Mouse (Mus musculus) left cerebral cortex, adult 6 months (tissue): ENCODE data around the gene Ifit1. TPM values are rescaled to one million over a fixed set of nuclear protein-coding genes. Genes with fewer than 3 reads are reported as not detected.

Experiments
- long read RNA-seq, 2 experiments: library from polyadenylated mRNA; unstranded; transcript quantifications; one replicate each; pipeline ENCODE4 v2.0.0; 2019 to 2020
- polyA plus RNA-seq: library from polyadenylated mRNA; unstranded; fragments of <200 nt; fragmentation: Nextera tagmentation; gene quantifications from 2 replicates; pipeline ENCODE4 v1.2.3, GENCODE M21; 2021

The Ifit1 gene
- polyA plus RNA-seq: 2.2 and 3.4 TPM in 2 replicates
- long read RNA-seq, experiment 1, transcript Ifit1-201 (2 exons, 2,656 nt): major isoform, 12 of 16 reads
- long read RNA-seq, experiment 1, partial matches to known transcripts: 3 of 16 reads
- long read RNA-seq, experiment 1, other reads (novel, unspliced or antisense): 1 of 16 reads
- long read RNA-seq, experiment 2, transcript Ifit1-201 (2 exons, 2,656 nt): major isoform, 10 of 10 reads
- long read RNA-seq, experiment 2, partial matches to known transcripts: 0 of 10 reads
- long read RNA-seq, experiment 2, other reads (novel, unspliced or antisense): 0 of 10 reads

DNA sequence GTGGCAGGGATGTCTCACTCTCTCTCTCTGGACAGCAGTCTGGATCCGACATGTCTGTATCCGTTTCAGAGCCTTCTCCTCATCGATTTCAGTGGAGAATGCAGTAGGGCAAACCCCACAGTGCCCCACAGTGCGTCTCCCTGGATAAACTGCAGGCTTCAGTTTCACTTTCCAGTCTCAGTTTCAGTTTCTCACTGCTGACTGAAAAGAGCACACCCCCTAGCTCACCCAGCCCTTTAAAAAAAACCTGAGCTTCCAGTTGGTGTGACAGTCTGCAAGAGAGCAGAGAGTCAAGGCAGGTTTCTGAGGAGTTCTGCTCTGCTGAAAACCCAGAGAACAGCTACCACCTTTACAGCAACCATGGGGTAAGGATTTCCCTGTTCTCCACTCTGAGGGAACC lies at the start of gene Ifit1, which contains the start of gene Ifit1bl2:
Gene Ifit1 (plus strand): TSS at position 249 of the 400 bp plus-strand sequence.
Gene Ifit1bl2 (minus strand): TSS at position 121 of the 400 bp plus-strand sequence.

DNA sequence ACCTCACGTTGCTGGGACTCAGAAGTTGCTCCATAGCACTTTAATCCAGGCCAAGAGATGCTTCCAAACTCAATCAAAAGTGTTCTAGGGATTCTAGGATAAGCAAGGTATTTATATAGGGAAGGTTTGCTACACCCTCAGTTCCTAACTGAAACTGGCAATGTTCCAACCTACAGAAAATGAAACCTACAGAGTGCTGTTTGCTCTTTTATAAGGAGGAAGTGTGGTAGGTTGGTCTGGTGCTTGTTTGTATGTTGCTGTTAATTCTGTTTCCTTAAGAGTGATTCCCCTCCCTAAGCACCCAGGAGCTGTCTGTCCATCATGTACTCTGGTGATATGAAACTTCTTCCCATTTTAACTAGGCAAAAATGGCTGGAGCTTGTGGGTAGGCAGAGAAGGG lies 38.8 kb upstream of the Ifit1 start, which contains the start of gene Ifit1bl1:
Gene Ifit1bl1 (minus strand): TSS at position 69 of the 400 bp plus-strand sequence.

DNA sequence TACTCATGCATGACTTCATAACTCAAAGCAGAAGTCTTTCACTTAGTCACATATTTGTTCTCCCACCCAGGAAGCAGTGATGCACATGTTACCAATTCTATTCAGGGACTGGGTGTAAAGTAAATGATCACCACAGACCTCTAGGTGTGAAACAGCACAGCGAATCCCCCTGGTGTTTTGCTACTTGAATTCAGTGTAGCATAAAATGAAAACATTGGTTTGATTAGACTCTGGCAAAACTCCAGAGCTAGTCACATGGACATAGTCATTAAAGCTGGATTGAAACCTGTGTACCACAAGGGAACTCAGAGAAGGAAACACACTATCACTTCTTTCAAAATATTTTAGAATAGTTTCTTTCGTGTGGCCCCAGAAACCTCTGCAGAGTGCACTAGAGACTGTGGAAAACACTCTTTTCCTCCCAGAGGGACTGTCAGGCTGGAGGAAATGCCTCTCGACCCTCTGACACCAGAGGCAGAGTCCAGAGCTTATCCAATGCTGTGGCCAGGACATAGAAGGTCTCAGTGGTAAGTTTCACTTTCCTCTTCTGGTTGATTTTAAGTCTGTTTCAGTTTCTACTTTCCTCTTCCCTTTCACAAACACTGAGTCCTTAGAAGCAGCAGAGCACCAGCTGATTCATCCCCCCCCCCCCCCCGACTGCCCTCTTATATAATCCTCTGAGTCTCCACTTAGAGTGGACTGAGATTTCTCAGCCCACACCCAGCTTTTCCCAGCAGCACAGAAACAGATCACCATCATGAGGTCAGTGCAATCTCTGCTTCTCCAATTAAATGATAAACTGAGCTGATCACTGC lies 33.2 kb upstream of the Ifit1 start, which contains the start of gene Ifit3b:
Gene Ifit3b (plus strand): TSS at position 734 of the 815 bp plus-strand sequence.

Other genes starting within 250 kb of the Ifit1 start
- 0.75 and 0.87 TPM in 2 replicates for gene Ch25h, start 165.7 kb upstream of the Ifit1 start, polyA plus RNA-seq
- 11.2 TPM in 2 replicates for gene Lipa, start 113.4 kb upstream of the Ifit1 start, polyA plus RNA-seq
- 3.3 and 4.4 TPM in 2 replicates for gene Ifit2, start 90.2 kb upstream of the Ifit1 start, polyA plus RNA-seq
- 15.9 and 26.3 TPM in 2 replicates for gene Ifit3, start 57.3 kb upstream of the Ifit1 start, polyA plus RNA-seq
- 3.1 and 4.2 TPM in 2 replicates for gene Ifit1bl1, start 38.9 kb upstream of the Ifit1 start, polyA plus RNA-seq
- 6.3 and 9.0 TPM in 2 replicates for gene Ifit3b, start 32.9 kb upstream of the Ifit1 start, polyA plus RNA-seq
- gene Ifit1bl2, start 128 bp upstream of the Ifit1 start, polyA plus RNA-seq: 0.68 and 0.70 TPM in 2 replicates
- gene Slc16a12, start 106.4 kb downstream of the Ifit1 start, polyA plus RNA-seq: 0.53 and 0.66 TPM in 2 replicates
- 4.2 and 7.4 TPM in 2 replicates for gene Pank1, start 238.6 kb downstream of the Ifit1 start, polyA plus RNA-seq